Mouse (Mus musculus): ENCODE results near the gene Gnai3. TPM values are rescaled to one million over a fixed set of nuclear protein-coding genes. Genes with fewer than 3 reads are reported as not detected.

Gene Gnai3
- 20.3 TPM for polyA plus RNA-seq (2014; fragmentation: Illumina TruSeq; extraction: RNeasy Lipid Tissue Mini Kit (QIAGEN cat#74804); ENCODE audit: low read depth, low replicate concordance)

GRCm38 (mm10) chr3:108145534-108146445 is at the start of gene Gnai3:
Gene Gnai3 (minus strand): TSS chr3:108146146.

GRCm38 (mm10) chr3:108186098-108187047 is 40.4 kb upstream of the Gnai3 start, which contains the start of gene Amigo1:
Gene Amigo1 (plus strand): TSS chr3:108186335.

GRCm38 (mm10) chr3:108154656-108155055 is 8.7 kb upstream of the Gnai3 start, which contains the start of gene Gpr61:
Gene Gpr61 (minus strand): TSS chr3:108154882.

GRCm38 (mm10) chr3:108092536-108093115 is 53.3 kb downstream of the Gnai3 start, which contains the start of gene Gnat2:
Gene Gnat2 (plus strand): TSS chr3:108092789.

GRCm38 (mm10) chr3:108086470-108086979 is 59.4 kb downstream of the Gnai3 start, which contains the start of gene Ampd2:
Gene Ampd2 (minus strand): TSS chr3:108086651.

Other genes with a start within 250 kb of the Gnai3 start
- 75.0 TPM for gene Gstm7, start 214.3 kb downstream of the Gnai3 start, polyA plus RNA-seq (2014; fragmentation: Illumina TruSeq; extraction: RNeasy Lipid Tissue Mini Kit (QIAGEN cat#74804); ENCODE audit: low read depth, low replicate concordance)
- gene Gstm6, start 202.4 kb downstream of the Gnai3 start, polyA plus RNA-seq (2014; fragmentation: Illumina TruSeq; extraction: RNeasy Lipid Tissue Mini Kit (QIAGEN cat#74804); ENCODE audit: low read depth, low replicate concordance), result 4.8 TPM
- gene Gstm3, start 176.9 kb downstream of the Gnai3 start, polyA plus RNA-seq (2014; fragmentation: Illumina TruSeq; extraction: RNeasy Lipid Tissue Mini Kit (QIAGEN cat#74804); ENCODE audit: low read depth, low replicate concordance), result not detected
- gene Gstm2, start 159.7 kb downstream of the Gnai3 start, polyA plus RNA-seq (2014; fragmentation: Illumina TruSeq; extraction: RNeasy Lipid Tissue Mini Kit (QIAGEN cat#74804); ENCODE audit: low read depth, low replicate concordance), result 278 TPM
- 431 TPM for gene Gstm1, start 128.2 kb downstream of the Gnai3 start, polyA plus RNA-seq (2014; fragmentation: Illumina TruSeq; extraction: RNeasy Lipid Tissue Mini Kit (QIAGEN cat#74804); ENCODE audit: low read depth, low replicate concordance)
- 19.4 TPM for gene Gstm4, start 101.3 kb downstream of the Gnai3 start, polyA plus RNA-seq (2014; fragmentation: Illumina TruSeq; extraction: RNeasy Lipid Tissue Mini Kit (QIAGEN cat#74804); ENCODE audit: low read depth, low replicate concordance)
- 8.7 TPM for gene Ampd2, start 59.5 kb downstream of the Gnai3 start, polyA plus RNA-seq (2014; fragmentation: Illumina TruSeq; extraction: RNeasy Lipid Tissue Mini Kit (QIAGEN cat#74804); ENCODE audit: low read depth, low replicate concordance)
- gene Gnat2, start 53.4 kb downstream of the Gnai3 start, polyA plus RNA-seq (2014; fragmentation: Illumina TruSeq; extraction: RNeasy Lipid Tissue Mini Kit (QIAGEN cat#74804); ENCODE audit: low read depth, low replicate concordance), result not detected
- gene Gpr61, start 8.7 kb upstream of the Gnai3 start, polyA plus RNA-seq (2014; fragmentation: Illumina TruSeq; extraction: RNeasy Lipid Tissue Mini Kit (QIAGEN cat#74804); ENCODE audit: low read depth, low replicate concordance), result not detected
- gene Amigo1, start 40.2 kb upstream of the Gnai3 start, polyA plus RNA-seq (2014; fragmentation: Illumina TruSeq; extraction: RNeasy Lipid Tissue Mini Kit (QIAGEN cat#74804); ENCODE audit: low read depth, low replicate concordance), result 16.1 TPM
- 6.9 TPM for gene Cyb561d1, start 55.1 kb upstream of the Gnai3 start, polyA plus RNA-seq (2014; fragmentation: Illumina TruSeq; extraction: RNeasy Lipid Tissue Mini Kit (QIAGEN cat#74804); ENCODE audit: low read depth, low replicate concordance)
- gene Atxn7l2, start 64.8 kb upstream of the Gnai3 start, polyA plus RNA-seq (2014; fragmentation: Illumina TruSeq; extraction: RNeasy Lipid Tissue Mini Kit (QIAGEN cat#74804); ENCODE audit: low read depth, low replicate concordance), result 3.5 TPM
- 0.55 TPM for gene Sypl2, start 80.5 kb upstream of the Gnai3 start, polyA plus RNA-seq (2014; fragmentation: Illumina TruSeq; extraction: RNeasy Lipid Tissue Mini Kit (QIAGEN cat#74804); ENCODE audit: low read depth, low replicate concordance)
- gene Psma5, start 110.8 kb upstream of the Gnai3 start, polyA plus RNA-seq (2014; fragmentation: Illumina TruSeq; extraction: RNeasy Lipid Tissue Mini Kit (QIAGEN cat#74804); ENCODE audit: low read depth, low replicate concordance), result 93.6 TPM
- gene Sort1, start 137.9 kb upstream of the Gnai3 start, polyA plus RNA-seq (2014; fragmentation: Illumina TruSeq; extraction: RNeasy Lipid Tissue Mini Kit (QIAGEN cat#74804); ENCODE audit: low read depth, low replicate concordance), result 34.5 TPM
- gene Mybphl, start 218.8 kb upstream of the Gnai3 start, polyA plus RNA-seq (2014; fragmentation: Illumina TruSeq; extraction: RNeasy Lipid Tissue Mini Kit (QIAGEN cat#74804); ENCODE audit: low read depth, low replicate concordance), result 129 TPM
- 0.50 TPM for gene Psrc1, start 237.7 kb upstream of the Gnai3 start, polyA plus RNA-seq (2014; fragmentation: Illumina TruSeq; extraction: RNeasy Lipid Tissue Mini Kit (QIAGEN cat#74804); ENCODE audit: low read depth, low replicate concordance)